Comparison of ENCODE assay signal across 8 mouse cellular contexts in the genomic region with DNA sequence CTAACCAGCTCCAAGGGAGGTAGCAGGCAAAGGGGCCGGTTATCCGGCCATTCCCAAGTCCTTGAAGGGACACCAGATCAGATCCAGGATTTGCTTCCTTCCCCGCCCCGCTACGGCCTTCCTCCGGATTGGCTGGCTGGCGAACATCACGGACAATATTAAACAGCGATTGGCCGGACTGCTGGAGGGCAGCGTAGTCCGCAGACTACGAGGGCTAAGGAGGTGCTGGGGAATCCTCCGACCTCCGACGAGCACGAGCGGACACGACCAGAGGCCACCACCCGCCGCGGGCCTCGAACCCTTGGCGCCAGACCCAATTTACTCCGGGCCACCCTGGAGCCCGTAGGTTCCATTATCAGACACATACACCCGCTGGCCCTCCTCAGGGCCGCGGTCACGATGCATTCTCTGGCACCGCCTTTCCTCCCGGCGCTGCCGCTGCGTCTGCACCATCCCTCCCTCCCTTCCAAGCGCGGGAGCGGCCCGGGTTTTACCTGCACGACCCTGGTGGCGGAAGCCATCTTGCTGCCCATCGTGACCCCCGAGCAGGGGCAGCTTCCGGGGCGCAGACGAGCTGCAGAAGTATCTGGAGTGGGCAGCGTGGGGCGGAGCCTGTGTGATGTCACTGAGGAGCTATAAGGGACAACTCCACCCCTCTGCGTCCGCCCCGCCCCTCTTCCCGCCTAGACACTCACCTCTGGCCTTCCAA. TPM values are rescaled to one million over a fixed set of nuclear protein-coding genes. Genes with fewer than 3 reads are reported as not detected.
DNase-seq lines count a peak whose midpoint lies in the region; ATAC-seq and TF ChIP-seq lines count a peak whose summit lies in the region.

A gene (minus strand): TSS at position 624 of the 709 bp plus-strand sequence.

- POLR2A ChIA-PET in Patski (lab: Charles Lee), result interaction anchor here (0.7 to 1.1 kb wide), 4 partner anchors 11 to 42 kb away, joined by 3 to 5 read pairs (median 4); a partner anchor contains a TSS

- peak; percentile 74 for DNase-seq in Patski (ENCODE audit: low read depth, low spot score)
- peak; percentile 94 to 96 for DNase-seq in cerebellum, postnatal 14 days
- DNase-seq in frontal cortex, postnatal 25 days (ENCODE audit: low spot score in 2 of 2), result peak; percentile 79 to 85
- DNase-seq in hindbrain, embryonic 14.5 days (ENCODE audit: low spot score), result peak; percentile 89
- DNase-seq in layer of hippocampus, postnatal 36 days, result peak; percentile 89 to 90
- DNase-seq in lung, postnatal 36 days, result peak; percentile 98
- DNase-seq in retina, postnatal 1 day, result peak; percentile 96
- DNase-seq in urinary bladder, adult 18-20 months (ENCODE audit: low spot score in 2 of 2), result peak; percentile 86 to 92

- peak within 1 kb of the TSS; percentile 66 for H3K4me2 ChIP-seq in hindbrain, embryonic 14.5 days (replicated peaks)

- H3K4me1 ChIP-seq in hindbrain, embryonic 14.5 days (replicated peaks; ENCODE audit: control insufficient read depth, insufficient read depth, low read length), result peaks cover 14% of the 10 kb centered on the region

- CTCF ChIA-PET in Patski (lab: Charles Lee), result interaction anchor here (1.0 to 1.6 kb wide), 3 partner anchors 9 to 24 kb away, joined by 3 to 7 read pairs (median 3); no protein-coding TSS in a partner anchor

- H3K9me3 ChIP-seq in hindbrain, embryonic 14.5 days (ENCODE audit: control insufficient read depth, low read length), result no peaks in the 10 kb centered on the region

- H3K27me3 ChIP-seq in Patski, result no peaks in the 10 kb centered on the region
- H3K27me3 ChIP-seq in hindbrain, embryonic 14.5 days (ENCODE audit: control insufficient read depth, insufficient read depth, low read length), result no peaks in the 10 kb centered on the region

- ATAC-seq in Patski, result peak; percentile 98
- ATAC-seq in hindbrain, embryonic 14.5 days (ENCODE audit: low FRiP score), result peak; percentile 97

- peak within 1 kb of the TSS; percentile 96 for H3K27ac ChIP-seq in hindbrain, embryonic 14.5 days

- no peak for TF ChIP-seq CTCF in Patski (IDR thresholded peaks at IDR 0.05)

- H3K36me3 ChIP-seq in hindbrain, embryonic 14.5 days (replicated peaks; ENCODE audit: control insufficient read depth, insufficient read depth), result no peaks in the 10 kb centered on the region

- H3K4me3 ChIP-seq in hindbrain, embryonic 14.5 days (replicated peaks; ENCODE audit: low read length), result peak within 1 kb of the TSS; percentile 66

- H3K9ac ChIP-seq in hindbrain, embryonic 14.5 days, result peak within 1 kb of the TSS; percentile 81

- in situ Hi-C loops in Patski (cut with MboI; ENCODE audit: low pct_unique_long_range_greater_than_20kb), result no loop called here

- under 1% methylated on average over 52 of the region's 52 CpGs for WGBS in hindbrain, embryonic 14.5 days

RNA-seq across cellular contexts. Expression of the gene that starts here (rescaled TPM):
- 136 TPM for polyA plus RNA-seq in Patski (2021)
- 154 and 169 TPM in 2 replicates for polyA plus RNA-seq in hindbrain, embryonic 14.5 days (2014; fragmentation: Nextera tagmentation; extraction: Ambion mirVana)
- 10 to 100 TPM; 54.1 to 54.4 TPM for total RNA-seq in layer of hippocampus, postnatal 36 days (2021)

Comparison
In these comparisons a context has a peak if more than half of its experiments do, and no peak if none do; other contexts are left out.
1. Peak in every context shown above with its lines: DNase-seq, ATAC-seq, H3K4me3 ChIP-seq and H3K27ac ChIP-seq.